Mouse (Mus musculus): ENCODE data around the gene Irf2bp1. TPM values are rescaled to one million over a fixed set of nuclear protein-coding genes. Genes with fewer than 3 reads are reported as not detected.

Gene Irf2bp1
- polyA plus RNA-seq, 1 experiment from 2014 or later: 27.0 TPM

- H3K27me3 ChIP-seq (ENCODE audit: insufficient read depth, poor library complexity, severe bottlenecking): peaks cover 30% of the 10 kb centered on the region
- H3K4me1 ChIP-seq: peaks cover 19% of the 10 kb centered on the region
- H3K4me3 ChIP-seq: no peak within 1 kb of the TSS
- no peak within 1 kb of the TSS for H3K27ac ChIP-seq
- WGBS: 69% methylated on average over 2 of the region's 2 CpGs
- H3K9me3 ChIP-seq: no peaks in the 10 kb centered on the region
- H3K36me3 ChIP-seq: no peaks in the 10 kb centered on the region
- no peak for DNase-seq (ENCODE audit: low spot score)
Observed at GRCm38 (mm10) chr7:18987100-18987499, 16.7 kb upstream of the Irf2bp1 start, which contains the start of gene Nanos2. Nanos2 (plus strand) TSS chr7:18987400.

- 61% methylated on average over 13 of the region's 13 CpGs for WGBS
- H3K4me1 ChIP-seq: peaks cover 23% of the 10 kb centered on the region
Observed at GRCm38 (mm10) chr7:18987747-18988146, 16.1 kb upstream of the Irf2bp1 start.

GRCm38 (mm10) chr7:18988780-18989179, 15.1 kb upstream of the Irf2bp1 start:
- 58% methylated on average over 6 of the region's 6 CpGs for WGBS
- Histone ChIP-seq H3K4me1 (peaks cover 23% of the 10 kb centered on the region), H3K4me3 (no peak overlapping the region), H3K36me3 (0 out of 2 replicates have a peak, but pooled peaks cover under 1% of the 10 kb centered on the region), H3K27me3 (ENCODE audit: insufficient read depth, poor library complexity, severe bottlenecking) (peaks cover 47% of the 10 kb centered on the region), H3K27ac (no peak overlapping the region), H3K9me3 (no peaks in the 10 kb centered on the region)
- DNase-seq (ENCODE audit: low spot score): no peak

More at GRCm38 (mm10) chr7:18987747-18988146, 16.1 kb upstream of the Irf2bp1 start:
- no peaks in the 10 kb centered on the region for H3K9me3 ChIP-seq
- H3K27ac ChIP-seq: no peak overlapping the region
- H3K4me3 ChIP-seq: no peak overlapping the region
- no peak for DNase-seq (ENCODE audit: low spot score)
- peaks cover 37% of the 10 kb centered on the region for H3K27me3 ChIP-seq (ENCODE audit: insufficient read depth, poor library complexity, severe bottlenecking)
- no peaks in the 10 kb centered on the region for H3K36me3 ChIP-seq

GRCm38 (mm10) chr7:18989995-18990394, 13.8 kb upstream of the Irf2bp1 start:
- DNase-seq (ENCODE audit: low spot score): no peak
- peaks cover 50% of the 10 kb centered on the region for H3K27me3 ChIP-seq (ENCODE audit: insufficient read depth, poor library complexity, severe bottlenecking)
- H3K36me3 ChIP-seq: 0 out of 2 replicates have a peak, but pooled peaks cover 2% of the 10 kb centered on the region
- H3K27ac ChIP-seq: peak overlapping the region; percentile 82; the same call in 1 of the 2 replicates
- no peaks in the 10 kb centered on the region for H3K9me3 ChIP-seq
- 14% methylated on average over 5 of the region's 5 CpGs for WGBS
- peaks cover 23% of the 10 kb centered on the region for H3K4me1 ChIP-seq
- peak overlapping the region; percentile 62 for H3K4me3 ChIP-seq

- Histone ChIP-seq H3K4me1 (peaks cover 23% of the 10 kb centered on the region), H3K27me3 (ENCODE audit: insufficient read depth, poor library complexity, severe bottlenecking) (peaks cover 50% of the 10 kb centered on the region), H3K9me3 (no peaks in the 10 kb centered on the region), H3K36me3 (0 out of 2 replicates have a peak, but pooled peaks cover 3% of the 10 kb centered on the region), H3K27ac (peak within 1 kb of the TSS; percentile 82), H3K4me3 (peak within 1 kb of the TSS; percentile 62)
- peak; percentile 100 for DNase-seq (ENCODE audit: low spot score)
- under 1% methylated on average over 37 of the region's 37 CpGs for WGBS
Observed at GRCm38 (mm10) chr7:18990601-18991295, 13.1 kb upstream of the Irf2bp1 start, which contains the start of gene Mypop. Mypop (plus strand) TSS chr7:18991245.

GRCm38 (mm10) chr7:18991660-18992293, 12.1 kb upstream of the Irf2bp1 start:
- Histone ChIP-seq H3K27me3 (ENCODE audit: insufficient read depth, poor library complexity, severe bottlenecking) (peaks cover 50% of the 10 kb centered on the region), H3K36me3 (peaks cover 12% of the 10 kb centered on the region; the same call in 1 of the 2 replicates), H3K4me1 (peaks cover 23% of the 10 kb centered on the region), H3K9me3 (no peaks in the 10 kb centered on the region), H3K4me3 (peak overlapping the region; percentile 62), H3K27ac (peak overlapping the region; percentile 82)
- no peak for DNase-seq (ENCODE audit: low spot score)
- WGBS: 1% methylated on average over 59 of the region's 59 CpGs

- Histone ChIP-seq H3K27me3 (ENCODE audit: insufficient read depth, poor library complexity, severe bottlenecking) (peaks cover 46% of the 10 kb centered on the region), H3K4me1 (peaks cover 23% of the 10 kb centered on the region), H3K36me3 (peaks cover 14% of the 10 kb centered on the region; the same call in 1 of the 2 replicates), H3K9me3 (no peaks in the 10 kb centered on the region), H3K27ac (peak overlapping the region; percentile 82), H3K4me3 (peak overlapping the region; percentile 62)
- WGBS: 3% methylated on average over 31 of the region's 31 CpGs
- DNase-seq (ENCODE audit: low spot score): no peak
Observed at GRCm38 (mm10) chr7:18992294-18992675, 11.6 kb upstream of the Irf2bp1 start.

GRCm38 (mm10) chr7:18993036-18993435, 10.8 kb upstream of the Irf2bp1 start:
- Histone ChIP-seq H3K4me1 (peaks cover 23% of the 10 kb centered on the region), H3K27ac (no peak overlapping the region), H3K9me3 (no peaks in the 10 kb centered on the region), H3K36me3 (peaks cover 21% of the 10 kb centered on the region; the same call in 1 of the 2 replicates), H3K4me3 (no peak overlapping the region), H3K27me3 (ENCODE audit: insufficient read depth, poor library complexity, severe bottlenecking) (peaks cover 39% of the 10 kb centered on the region)
- WGBS: 81% methylated on average over 5 of the region's 5 CpGs
- DNase-seq (ENCODE audit: low spot score): no peak

- no peak overlapping the region for H3K27ac ChIP-seq
- WGBS: 46% methylated on average over 9 of the region's 9 CpGs
- H3K27me3 ChIP-seq (ENCODE audit: insufficient read depth, poor library complexity, severe bottlenecking): peaks cover 2% of the 10 kb centered on the region; the same call in 1 of the 2 replicates
- DNase-seq (ENCODE audit: low spot score): no peak
- H3K4me1 ChIP-seq: peaks cover 22% of the 10 kb centered on the region
- no peaks in the 10 kb centered on the region for H3K9me3 ChIP-seq
- H3K36me3 ChIP-seq: peaks cover 19% of the 10 kb centered on the region; the same call in 1 of the 2 replicates
- H3K4me3 ChIP-seq: no peak overlapping the region
Observed at GRCm38 (mm10) chr7:18998835-18999234, 5.0 kb upstream of the Irf2bp1 start.

GRCm38 (mm10) chr7:19000421-19000820, 3.4 kb upstream of the Irf2bp1 start:
- 29% methylated on average over 10 of the region's 10 CpGs for WGBS
- Histone ChIP-seq H3K27ac (peak overlapping the region; percentile 91), H3K36me3 (peaks cover 25% of the 10 kb centered on the region), H3K27me3 (ENCODE audit: insufficient read depth, poor library complexity, severe bottlenecking) (no peaks in the 10 kb centered on the region), H3K4me1 (peaks cover 35% of the 10 kb centered on the region), H3K4me3 (peak overlapping the region; percentile 63), H3K9me3 (no peaks in the 10 kb centered on the region)
- no peak for DNase-seq (ENCODE audit: low spot score)

GRCm38 (mm10) chr7:19001066-19001806, 2.6 kb upstream of the Irf2bp1 start:
- H3K36me3 ChIP-seq: peaks cover 28% of the 10 kb centered on the region
- DNase-seq (ENCODE audit: low spot score): no peak
- no peaks in the 10 kb centered on the region for H3K9me3 ChIP-seq
- H3K27ac ChIP-seq: peak overlapping the region; percentile 91
- H3K27me3 ChIP-seq (ENCODE audit: insufficient read depth, poor library complexity, severe bottlenecking): no peaks in the 10 kb centered on the region
- WGBS: 27% methylated on average over 18 of the region's 18 CpGs
- peaks cover 43% of the 10 kb centered on the region for H3K4me1 ChIP-seq
- H3K4me3 ChIP-seq: peak overlapping the region; percentile 63

- Histone ChIP-seq H3K4me3 (peak overlapping the region; percentile 63; the same call in 1 of the 2 replicates), H3K4me1 (peaks cover 48% of the 10 kb centered on the region), H3K36me3 (peaks cover 26% of the 10 kb centered on the region), H3K9me3 (no peaks in the 10 kb centered on the region), H3K27ac (peak overlapping the region; percentile 91; the same call in 1 of the 2 replicates), H3K27me3 (ENCODE audit: insufficient read depth, poor library complexity, severe bottlenecking) (no peaks in the 10 kb centered on the region)
- no peak for DNase-seq (ENCODE audit: low spot score)
- WGBS: 73% methylated on average over 3 of the region's 3 CpGs
Observed at GRCm38 (mm10) chr7:19001807-19002085, 2.1 kb upstream of the Irf2bp1 start.
